Mouse (Mus musculus) ES-E14 (cell line): Measurements from ENCODE around the gene Adcy7.

Experiments
- MAFK ChIP-seq: IDR thresholded peaks from 2 replicates; pipeline ENCODE4 v1.6.1; 2014; ENCODE audit warnings: mild to moderate bottlenecking, low read depth, low read length, inconsistent platforms; ENCODE audit not compliant: insufficient read depth
- ZC3H11A ChIP-seq: IDR thresholded peaks from 2 replicates; pipeline ENCODE4 v1.6.1; 2012; ENCODE audit warnings: low read depth, mild to moderate bottlenecking, inconsistent platforms, low read length, borderline replicate concordance

GRCm38 (mm10) chr8:88239277-88239676, 32.9 kb upstream of the Adcy7 start:
- no peak for TF ChIP-seq ZC3H11A
- no peak for TF ChIP-seq MAFK
